Mouse (Mus musculus) adrenal gland (tissue): ENCODE measurements around the gene Abhd16a.

Experiments
- intact Hi-C: fragments of 180-260 bp; cut with DNase I; formaldehyde crosslinking; loops from one replicate; pipeline ENCODE4 v1.15.1; 2025

Abhd16a gene

GRCm38 (mm10) chr17:35058911-35059892, 29.9 kb upstream of the Abhd16a start, which contains the start of gene Ddah2:
Gene Ddah2 (plus strand): TSS chr17:35059035.
- intact Hi-C loops: no loop called here

GRCm38 (mm10) chr17:35060071-35060470, 29.0 kb upstream of the Abhd16a start:
- intact Hi-C loops: loop anchor here (5.0 kb wide), 1 partner anchor 38 kb away; no protein-coding TSS in a partner anchor

GRCm38 (mm10) chr17:35060737-35061297, 28.2 kb upstream of the Abhd16a start:
- intact Hi-C loops: loop anchor here (5.0 kb wide), 1 partner anchor 39 kb away; no protein-coding TSS in a partner anchor

DNA sequence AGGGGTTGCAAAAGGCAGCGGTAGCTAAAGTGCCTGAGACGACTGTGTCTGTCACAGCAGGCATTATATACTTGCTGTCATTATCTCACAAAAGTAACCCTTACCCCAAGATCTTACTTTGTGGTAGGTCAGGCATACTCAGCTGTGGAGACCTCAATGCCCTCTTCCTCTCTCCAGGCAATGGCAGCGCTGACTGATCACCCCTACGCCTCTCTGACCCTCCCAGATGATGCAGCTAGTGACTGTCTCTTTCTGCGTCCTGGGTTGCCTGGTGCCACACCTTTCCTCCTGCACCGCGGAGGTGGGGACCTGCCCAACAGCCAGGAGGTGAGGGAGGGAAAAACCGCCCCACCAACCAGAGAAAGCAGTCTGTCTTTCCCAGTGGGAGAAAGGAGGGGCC, 27.8 kb upstream of the Abhd16a start:
- intact Hi-C loops: loop anchor here (5.0 kb wide), 1 partner anchor 39 kb away; no protein-coding TSS in a partner anchor

DNA sequence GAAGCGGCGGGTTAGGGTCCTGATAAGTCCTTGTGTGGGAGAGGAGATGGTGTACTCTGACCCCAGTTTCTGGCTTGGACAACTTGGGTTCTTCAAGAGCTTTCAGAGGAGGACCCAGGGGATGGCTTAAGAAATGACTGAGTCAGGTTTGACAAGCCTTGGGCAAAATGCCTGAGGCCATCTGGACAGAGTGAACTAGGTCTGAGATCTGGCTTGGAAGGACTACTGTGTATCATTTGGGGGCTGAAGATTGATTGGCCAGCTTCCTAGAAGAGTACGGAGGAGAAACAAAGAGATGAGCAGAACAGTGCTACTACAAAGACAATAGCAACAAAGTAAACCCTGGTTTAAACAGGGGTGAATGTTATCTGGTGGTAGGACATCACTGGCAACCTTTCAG, 25.6 kb upstream of the Abhd16a start:
- intact Hi-C loops: loop anchor here (5.0 kb wide), 1 partner anchor 41 kb away; no protein-coding TSS in a partner anchor

DNA sequence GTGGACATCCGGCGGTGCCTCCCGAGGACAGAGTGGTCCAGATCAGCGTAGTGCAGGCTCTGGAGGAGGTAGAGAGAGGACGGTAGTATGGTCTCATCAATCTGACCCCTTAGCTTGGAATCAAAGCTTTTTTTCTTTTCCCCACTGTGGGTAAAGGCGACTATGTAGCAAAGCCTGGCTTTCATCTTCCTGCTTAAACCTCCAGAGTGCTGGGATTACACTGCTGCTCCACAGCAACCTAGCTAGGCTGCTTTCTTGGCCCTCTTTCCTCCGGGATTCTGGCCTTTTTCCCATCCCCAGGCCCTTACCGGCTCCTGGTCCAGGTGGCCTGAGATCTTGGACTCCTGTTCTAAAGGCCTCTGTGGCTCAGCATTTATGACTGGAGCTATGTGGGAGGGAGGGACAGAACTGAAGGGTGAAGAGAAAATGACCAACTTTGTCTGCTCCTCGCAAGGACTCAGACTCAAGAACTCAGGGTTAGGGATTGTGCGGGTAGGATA, 24.6 kb upstream of the Abhd16a start:
- intact Hi-C loops: loop anchor here (5.0 kb wide), 1 partner anchor 42 kb away; no protein-coding TSS in a partner anchor

DNA sequence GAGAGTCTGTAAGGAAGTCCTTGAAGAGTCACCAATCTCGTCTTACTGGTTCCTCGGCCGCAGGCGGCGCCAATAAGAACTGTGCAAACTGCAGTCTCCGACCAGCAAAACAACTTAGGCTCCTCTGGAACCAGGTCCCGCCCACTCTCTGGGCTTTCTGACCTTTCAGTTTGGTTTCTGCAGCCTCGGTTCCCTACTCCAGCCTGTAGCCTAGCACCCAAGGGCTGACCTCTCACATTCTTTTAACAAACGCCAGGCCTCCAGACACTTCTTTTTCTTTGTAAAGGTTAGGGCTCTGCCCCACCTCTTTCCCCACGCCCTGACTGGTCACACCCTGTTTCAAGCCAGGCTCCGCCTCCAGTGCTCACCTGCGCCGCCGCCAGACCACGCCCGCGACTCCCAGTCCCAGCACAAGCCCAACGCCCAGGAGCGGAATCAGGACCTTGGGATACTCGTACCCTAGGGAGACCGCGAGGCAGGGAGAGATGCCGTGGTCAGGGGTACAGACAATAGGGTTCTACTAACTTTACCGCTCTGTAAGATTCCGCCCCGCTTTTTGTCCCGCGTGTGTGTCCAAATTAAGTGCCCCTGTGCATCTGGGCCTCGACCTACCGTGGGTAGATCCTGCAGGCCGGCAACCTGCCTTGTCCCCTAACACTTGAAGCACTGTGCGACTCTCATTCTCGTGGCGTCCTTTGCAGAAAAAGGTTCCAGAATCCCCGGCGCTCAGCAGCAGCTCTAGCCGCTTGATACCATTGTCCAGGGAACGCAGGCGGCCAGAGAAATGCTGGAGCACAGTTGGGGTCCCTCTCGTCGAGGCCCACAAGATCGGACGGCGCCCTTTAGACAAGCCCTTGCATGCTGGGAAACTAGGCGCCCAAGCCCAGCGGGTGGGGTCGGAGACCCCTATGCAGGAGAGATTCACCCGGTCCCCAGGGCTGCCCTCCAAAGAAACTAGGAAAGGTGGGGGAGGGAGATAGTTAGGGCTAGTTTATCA, 23.8 kb upstream of the Abhd16a start, which contains the start of gene Ly6g6c:
TSS of gene Ly6g6c (plus strand) at position 438 of the 997 bp plus-strand sequence.
- intact Hi-C loops: loop anchor here (5.0 kb wide), 1 partner anchor 43 kb away; no protein-coding TSS in a partner anchor

DNA sequence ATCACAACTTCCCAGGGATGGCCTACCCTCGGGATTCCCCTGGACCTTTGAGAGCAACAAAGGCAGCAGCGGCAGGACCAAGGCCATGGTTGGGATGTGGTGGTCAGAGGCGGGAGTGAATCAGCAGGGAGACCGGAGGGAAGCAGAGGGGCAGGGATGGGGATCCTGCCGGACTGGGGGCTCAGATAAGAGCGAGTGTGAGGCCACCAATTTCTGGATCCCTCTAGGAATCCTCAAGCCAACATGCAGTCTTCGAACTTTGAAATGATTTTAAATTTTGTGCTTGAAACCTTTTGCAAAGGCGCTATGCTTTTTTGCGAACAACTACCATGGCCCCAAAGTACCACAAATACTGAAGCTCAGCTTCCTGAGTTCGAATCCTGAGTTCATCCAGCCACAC, 23.0 kb upstream of the Abhd16a start, which contains the start of gene Mpig6b:
TSS of gene Mpig6b (minus strand) at position 101 of the 400 bp plus-strand sequence.
- intact Hi-C loops: no loop called here

DNA sequence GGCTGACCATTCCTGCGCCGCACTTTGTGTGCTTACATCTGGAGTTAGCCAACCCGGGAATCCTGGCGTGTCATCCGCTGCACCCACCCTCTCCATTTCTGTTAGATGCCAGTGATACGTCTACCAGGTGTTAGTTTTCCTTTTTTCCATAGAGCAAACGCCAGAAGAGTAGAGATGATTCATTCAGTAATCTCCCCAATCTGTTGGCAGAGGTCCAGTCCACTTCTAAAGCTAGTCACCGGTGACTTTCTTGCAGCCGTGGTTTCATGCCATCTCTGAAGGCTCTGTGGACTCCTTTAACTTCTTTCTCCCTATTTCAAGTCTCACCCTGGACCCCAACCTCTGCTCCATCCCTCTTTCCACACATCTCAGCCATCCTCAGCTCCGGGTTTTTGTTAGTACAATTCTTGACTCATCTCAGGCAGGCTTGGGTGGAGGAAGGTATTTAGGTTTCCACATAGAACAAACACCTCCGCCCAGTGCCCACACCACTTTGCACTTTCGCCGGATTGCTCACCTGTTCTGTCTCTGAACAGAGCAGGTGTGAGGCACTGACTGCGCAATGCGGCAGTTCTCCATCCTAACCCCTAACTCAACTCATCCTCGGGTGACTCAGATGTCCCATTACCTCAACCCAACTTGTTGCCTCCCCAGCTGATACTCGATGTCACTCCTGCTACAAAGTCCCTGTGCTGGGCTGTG, 20.7 kb upstream of the Abhd16a start:
- intact Hi-C loops: no loop called here

- intact Hi-C loops: no loop called here
These were observed 18.4 kb upstream of the Abhd16a start for GRCm38 (mm10) chr17:35070556-35071229.

DNA sequence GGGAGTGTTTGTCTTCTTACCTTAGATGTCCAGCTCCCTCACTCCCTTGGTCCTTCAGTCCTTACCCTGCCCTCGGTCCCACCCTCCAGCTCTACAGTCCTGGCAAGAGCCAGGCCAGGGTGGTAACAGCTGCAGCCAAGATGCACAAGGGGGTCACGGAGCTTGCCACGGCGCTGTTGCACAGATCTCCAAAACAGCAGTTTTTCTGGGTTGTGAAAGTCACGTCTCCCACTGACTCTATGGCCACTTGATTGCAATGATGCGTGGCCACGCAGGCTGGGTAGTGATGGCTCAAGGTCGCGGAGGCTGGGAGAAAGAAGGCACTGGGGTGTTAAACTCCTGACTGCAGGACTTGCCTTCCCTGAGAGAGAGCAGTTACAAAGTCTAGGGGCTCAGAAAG, 17.6 kb upstream of the Abhd16a start:
- intact Hi-C loops: no loop called here

GRCm38 (mm10) chr17:35074097-35074496, 15.0 kb upstream of the Abhd16a start:
- intact Hi-C loops: no loop called here

- intact Hi-C loops: no loop called here
These were observed 12.4 kb upstream of the Abhd16a start, which contains the start of gene Ly6g6e for GRCm38 (mm10) chr17:35076507-35077176. Gene Ly6g6e (plus strand): TSS chr17:35076902.

DNA sequence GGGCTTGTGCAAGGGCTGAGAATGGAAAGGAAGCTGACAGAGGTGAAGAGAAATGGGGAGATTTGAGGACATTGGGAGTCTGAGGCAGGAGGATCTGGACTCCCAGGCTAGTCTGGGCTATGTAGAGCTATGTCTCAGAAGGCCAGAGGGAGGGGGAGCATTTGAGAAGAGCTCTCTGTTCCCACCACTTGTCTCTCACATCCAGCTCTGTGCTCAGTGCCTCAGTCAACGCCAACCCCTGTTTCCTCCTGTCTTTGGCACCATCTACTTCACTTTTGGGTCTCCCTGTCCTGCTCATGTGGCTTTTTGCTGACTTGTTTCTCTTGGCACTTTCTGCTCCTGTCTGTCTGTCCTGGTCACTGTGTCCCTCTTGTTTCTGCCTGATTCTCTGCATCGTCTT, 11.8 kb upstream of the Abhd16a start:
- intact Hi-C loops: no loop called here

DNA sequence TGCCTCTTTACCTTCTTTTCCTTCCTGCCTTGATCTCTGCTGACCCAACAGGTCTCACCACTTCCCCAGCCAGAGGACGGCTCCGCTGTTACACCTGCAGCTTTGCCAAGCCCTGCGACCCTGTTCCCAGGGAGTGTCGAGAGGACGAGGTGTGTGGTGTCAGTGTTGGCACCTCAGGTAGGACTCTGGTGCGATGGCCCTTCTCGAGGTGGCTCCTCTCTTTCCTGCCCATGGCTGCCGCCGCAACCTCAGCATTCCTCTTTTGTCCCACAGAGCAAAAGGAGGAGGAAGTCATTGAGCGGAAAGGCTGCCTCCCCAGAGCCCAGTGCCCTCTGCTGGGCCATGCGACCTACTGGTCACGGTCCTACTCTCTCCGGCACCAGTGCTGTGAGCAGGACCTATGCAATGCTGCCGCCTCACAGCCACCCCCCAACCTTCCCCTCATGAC, 11.3 kb upstream of the Abhd16a start, which contains the start of gene Ly6g6d:
TSS of gene Ly6g6d (minus strand) at position 280 of the 448 bp plus-strand sequence.
- intact Hi-C loops: no loop called here

GRCm38 (mm10) chr17:35079778-35080177, 9.3 kb upstream of the Abhd16a start:
- intact Hi-C loops: no loop called here

GRCm38 (mm10) chr17:35080248-35080647, 8.8 kb upstream of the Abhd16a start:
- intact Hi-C loops: no loop called here

- intact Hi-C loops: no loop called here
These were observed 8.4 kb upstream of the Abhd16a start for GRCm38 (mm10) chr17:35080710-35081109.
